Mouse (Mus musculus): Measurements from ENCODE around the gene Catsperg2. TPM values are rescaled to one million over a fixed set of nuclear protein-coding genes. Genes with fewer than 3 reads are reported as not detected.
"Not testable (repeated sequence)": the region's sequence is repeated elsewhere in the genome, so short reads cannot be mapped to it uniquely, and the experiment has no call there.

Catsperg2 gene
- total RNA-seq (2012; rRNA removed) (not detected in 2 replicates), polyA plus RNA-seq (2012; ENCODE audit: insufficient read depth in 1 of 2, insufficient read length in 2 of 2, low read depth in 1 of 2, low replicate concordance in 2 of 2, missing spikeins in 1 of 2) (not detected)

DNA sequence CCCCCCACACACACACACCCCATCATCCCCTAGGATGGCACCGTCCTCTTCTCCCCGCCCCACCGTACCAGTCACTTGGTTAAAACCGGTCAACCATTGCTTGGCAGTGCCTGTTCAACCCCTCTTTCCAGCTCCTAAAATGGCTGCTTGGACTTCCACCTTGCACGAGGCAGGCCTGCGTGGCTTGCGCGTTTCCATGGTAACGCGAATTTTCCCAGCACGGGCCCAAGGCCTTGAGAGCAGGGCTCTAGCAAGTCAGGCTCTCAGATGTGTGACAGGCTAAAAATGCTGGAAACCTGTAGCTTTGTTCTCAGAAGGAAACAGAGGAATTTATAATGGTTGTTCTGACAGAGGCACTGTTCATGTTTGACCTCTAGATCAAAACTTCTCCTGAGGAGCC lies at the start of gene Catsperg2:
TSS of gene Catsperg2 (minus strand) at position 173 of the 400 bp plus-strand sequence.
- H3K27me3 ChIP-seq (ENCODE audit: control insufficient read depth in 1 of 2, insufficient read depth in 2 of 2, low read length in 2 of 2); H3K9me3 ChIP-seq (replicated peaks; ENCODE audit: insufficient read depth, low read length); DNase-seq (ENCODE audit: low read depth, low spot score); H3K4me3 ChIP-seq (ENCODE audit: control insufficient read depth in 1 of 2, insufficient read depth in 1 of 2, low read depth in 2 of 2, low read length in 2 of 2); H3K4me1 ChIP-seq (ENCODE audit: control insufficient read depth in 1 of 2, insufficient read depth in 2 of 2, low read length in 2 of 2); H3K79me2 ChIP-seq (ENCODE audit: control insufficient read depth, insufficient read depth, low read length, poor library complexity); H3K36me3 ChIP-seq (ENCODE audit: control insufficient read depth in 1 of 2, insufficient read depth in 2 of 2, low read length in 2 of 2); H3K27ac ChIP-seq (ENCODE audit: control insufficient read depth, low read depth, low read length); H3K9ac ChIP-seq (ENCODE audit: control insufficient read depth, low read depth, low read length, poor library complexity, severe bottlenecking): not testable (repeated sequence)

DNA sequence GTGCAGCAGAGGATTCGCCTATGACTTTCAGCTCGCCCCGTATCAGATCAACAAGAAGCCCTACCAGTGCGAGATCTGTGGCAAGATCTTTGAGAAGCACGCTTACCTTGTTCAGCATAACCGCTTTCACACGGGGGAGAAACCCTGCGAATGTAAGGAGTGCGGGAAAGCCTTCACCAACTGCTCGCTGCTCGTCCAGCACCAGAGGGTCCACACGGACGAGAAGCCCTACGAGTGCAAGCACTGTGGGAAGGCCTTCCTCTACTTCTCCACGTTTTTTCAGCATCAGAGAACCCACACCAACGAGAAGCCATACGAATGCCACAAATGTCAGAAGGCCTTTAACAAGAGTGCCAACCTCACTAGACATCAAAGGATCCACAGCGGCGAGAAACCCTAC lies 49.7 kb upstream of the Catsperg2 start:
- Histone ChIP-seq H3K4me1 (ENCODE audit: control insufficient read depth in 1 of 2, insufficient read depth in 2 of 2, low read length in 2 of 2) (no peaks in the 10 kb centered on the region), H3K9me3 (replicated peaks; ENCODE audit: insufficient read depth, low read length) (no peaks in the 10 kb centered on the region), H3K4me3 (ENCODE audit: control insufficient read depth in 1 of 2, insufficient read depth in 1 of 2, low read depth in 2 of 2, low read length in 2 of 2) (no peak overlapping the region), H3K9ac (ENCODE audit: control insufficient read depth, low read depth, low read length, poor library complexity, severe bottlenecking) (no peak overlapping the region), H3K79me2 (ENCODE audit: control insufficient read depth, insufficient read depth, low read length, poor library complexity) (no peaks in the 10 kb centered on the region), H3K27ac (ENCODE audit: control insufficient read depth, low read depth, low read length) (no peak overlapping the region), H3K36me3 (ENCODE audit: control insufficient read depth in 1 of 2, insufficient read depth in 2 of 2, low read length in 2 of 2) (peaks cover 0 to 28% of the 10 kb centered on the region in 2 experiments; a peak in 2 of 4 replicates), H3K27me3 (ENCODE audit: control insufficient read depth in 1 of 2, insufficient read depth in 2 of 2, low read length in 2 of 2) (no peaks in the 10 kb centered on the region)
- DNase-seq (ENCODE audit: low read depth, low spot score), result no peak
- TF ChIP-seq EP300 (IDR thresholded peaks at IDR 0.05; ENCODE audit: low read depth in 1 of 2, low read length in 2 of 2) (no peak), NELFE (IDR thresholded peaks at IDR 0.05; ENCODE audit: low read depth, low read length) (no peak), GATA1 (IDR thresholded peaks at IDR 0.05; ENCODE audit: low read depth, low read length) (no peak), USF2 (IDR thresholded peaks at IDR 0.05; ENCODE audit: borderline replicate concordance in 1 of 2, insufficient read depth in 1 of 2, low read depth in 1 of 2, low read length in 2 of 2) (no peak), ZC3H11A (IDR thresholded peaks at IDR 0.05; ENCODE audit: low read depth, low read length) (no peak), ZKSCAN1 (IDR thresholded peaks at IDR 0.05; ENCODE audit: low read depth, low read length) (no peak), MEF2A (IDR thresholded peaks at IDR 0.05; ENCODE audit: extremely low read depth, insufficient replicate concordance, low read depth, low read length, poor library complexity, severe bottlenecking) (no peak), CHD2 (IDR thresholded peaks at IDR 0.05; ENCODE audit: low read length) (no peak), USF1 (IDR thresholded peaks at IDR 0.05; ENCODE audit: low read depth, low read length) (no peak), CTCF (IDR thresholded peaks at IDR 0.05 in 2 of 3, conservative IDR thresholded peaks at IDR 0.05 in 1 of 3; ENCODE audit: control insufficient read depth in 1 of 3, insufficient read depth in 1 of 3, low read depth in 2 of 3, low read length in 3 of 3, poor library complexity in 1 of 3, severe bottlenecking in 1 of 3) (no peak), JUND (IDR thresholded peaks at IDR 0.05; ENCODE audit: low read depth, low read length) (no peak), HCFC1 (IDR thresholded peaks at IDR 0.05; ENCODE audit: low read depth, low read length) (no peak)

DNA sequence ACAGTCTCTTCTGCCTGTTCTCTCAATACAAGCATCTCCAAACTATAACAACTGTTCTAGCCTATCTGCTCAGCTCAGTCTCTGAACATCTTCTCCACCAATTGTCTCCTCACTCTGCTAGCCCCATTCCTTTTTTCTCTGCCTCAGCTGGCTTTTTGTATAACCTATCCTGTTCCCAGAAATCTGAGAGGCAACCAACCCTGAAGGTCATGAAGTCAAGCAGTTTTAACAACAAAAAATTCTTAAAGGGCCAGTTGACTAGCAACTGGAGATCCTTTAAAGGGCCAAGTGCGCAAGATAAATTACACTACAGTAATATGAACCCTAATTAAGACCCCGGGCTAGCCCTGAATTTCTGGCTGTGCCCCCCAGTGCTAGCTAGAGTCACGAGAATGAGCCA lies 47.5 kb upstream of the Catsperg2 start:
- Histone ChIP-seq H3K4me3 (ENCODE audit: control insufficient read depth in 1 of 2, insufficient read depth in 1 of 2, low read depth in 2 of 2, low read length in 2 of 2) (no peak overlapping the region), H3K27ac (ENCODE audit: control insufficient read depth, low read depth, low read length) (no peak overlapping the region), H3K9ac (ENCODE audit: control insufficient read depth, low read depth, low read length, poor library complexity, severe bottlenecking) (no peak overlapping the region), H3K27me3 (ENCODE audit: control insufficient read depth in 1 of 2, insufficient read depth in 2 of 2, low read length in 2 of 2) (no peaks in the 10 kb centered on the region), H3K36me3 (ENCODE audit: control insufficient read depth in 1 of 2, insufficient read depth in 2 of 2, low read length in 2 of 2) (peaks cover 7 to 28% of the 10 kb centered on the region in 2 experiments), H3K79me2 (ENCODE audit: control insufficient read depth, insufficient read depth, low read length, poor library complexity) (peaks cover 11% of the 10 kb centered on the region), H3K9me3 (replicated peaks; ENCODE audit: insufficient read depth, low read length) (no peaks in the 10 kb centered on the region), H3K4me1 (ENCODE audit: control insufficient read depth in 1 of 2, insufficient read depth in 2 of 2, low read length in 2 of 2) (peaks cover 2 to 6% of the 10 kb centered on the region in 2 experiments; a peak in 2 of 4 replicates)
- DNase-seq (ENCODE audit: low read depth, low spot score), result no peak
- TF ChIP-seq ZNF384 (IDR thresholded peaks at IDR 0.05; ENCODE audit: low read depth, low read length), result no peak
- TF ChIP-seq ETS1 (IDR thresholded peaks at IDR 0.05; ENCODE audit: low read depth, low read length), result no peak
- TF ChIP-seq USF1 (IDR thresholded peaks at IDR 0.05; ENCODE audit: low read depth, low read length), result no peak
- TF ChIP-seq NRF1 (IDR thresholded peaks at IDR 0.05; ENCODE audit: insufficient read depth, low read depth, low read length, poor library complexity, severe bottlenecking), result no peak
- no peak for TF ChIP-seq UBTF (IDR thresholded peaks at IDR 0.05; ENCODE audit: borderline replicate concordance, insufficient read depth, low read depth, low read length)
- no peak for TF ChIP-seq MAX (IDR thresholded peaks at IDR 0.05; ENCODE audit: low read length)
- TF ChIP-seq MYC (IDR thresholded peaks at IDR 0.05; ENCODE audit: low read depth, low read length), result no peak
- TF ChIP-seq POLR2A (IDR thresholded peaks at IDR 0.05; ENCODE audit: control insufficient read depth in 1 of 2, insufficient read depth in 1 of 2, low read depth in 1 of 2, low read length in 2 of 2, poor library complexity in 1 of 2), result no peak
- no peak for TF ChIP-seq MAFK (IDR thresholded peaks at IDR 0.05; ENCODE audit: borderline replicate concordance, low read depth, low read length)
- no peak for TF ChIP-seq SMC3 (IDR thresholded peaks at IDR 0.05; ENCODE audit: low read depth, low read length)
- TF ChIP-seq BHLHE40 (IDR thresholded peaks at IDR 0.05; ENCODE audit: borderline replicate concordance, low read depth, low read length), result no peak
- TF ChIP-seq MAZ (IDR thresholded peaks at IDR 0.05; ENCODE audit: low read depth, low read length), result no peak
